Mouse (Mus musculus): ENCODE results near the gene Mbtps2. TPM values are rescaled to one million over a fixed set of nuclear protein-coding genes. Genes with fewer than 3 reads are reported as not detected.

Mbtps2 gene
- total and polyA plus RNA-seq, 3 experiments: 7.0 to 209 (median 31.8) TPM

- H3K79me2 ChIP-seq (ENCODE audit: control insufficient read depth, insufficient read depth, low read length, poor library complexity): no peaks in the 10 kb centered on the region
- no peak overlapping the region for H3K9ac ChIP-seq (ENCODE audit: control insufficient read depth, low read depth, low read length, poor library complexity, severe bottlenecking)
- H3K27ac ChIP-seq (ENCODE audit: control insufficient read depth, low read depth, low read length): no peak overlapping the region
- no peak for DNase-seq (ENCODE audit: low read depth, low spot score)
- H3K36me3 ChIP-seq (ENCODE audit: control insufficient read depth in 1 of 2, insufficient read depth in 2 of 2, low read length in 2 of 2): peaks cover 0 to 2% of the 10 kb centered on the region in 2 experiments; a peak in 1 of 4 replicates
- no peak for TF ChIP-seq UBTF (IDR thresholded peaks at IDR 0.05; ENCODE audit: borderline replicate concordance, insufficient read depth, low read depth, low read length)
- peaks cover 0 to 12% of the 10 kb centered on the region in 2 experiments; a peak in 2 of 4 replicates for H3K4me1 ChIP-seq (ENCODE audit: control insufficient read depth in 1 of 2, insufficient read depth in 2 of 2, low read length in 2 of 2)
- no peaks in the 10 kb centered on the region for H3K9me3 ChIP-seq (replicated peaks; ENCODE audit: insufficient read depth, low read length)
- no peak overlapping the region for H3K4me3 ChIP-seq (ENCODE audit: control insufficient read depth in 1 of 2, insufficient read depth in 1 of 2, low read depth in 2 of 2, low read length in 2 of 2)
- H3K27me3 ChIP-seq (ENCODE audit: control insufficient read depth in 1 of 2, insufficient read depth in 2 of 2, low read length in 2 of 2): peaks cover 2 to 6% of the 10 kb centered on the region in 2 experiments
Observed at GRCm38 (mm10) chrX:157633676-157634414, 35.3 kb upstream of the Mbtps2 start.

- Histone ChIP-seq H3K9me3 (replicated peaks; ENCODE audit: insufficient read depth, low read length) (no peaks in the 10 kb centered on the region), H3K36me3 (ENCODE audit: control insufficient read depth in 1 of 2, insufficient read depth in 2 of 2, low read length in 2 of 2) (peaks cover 0 to 2% of the 10 kb centered on the region in 2 experiments; a peak in 1 of 4 replicates), H3K27me3 (ENCODE audit: control insufficient read depth in 1 of 2, insufficient read depth in 2 of 2, low read length in 2 of 2) (peaks cover 0 to 4% of the 10 kb centered on the region in 2 experiments; a peak in 3 of 4 replicates), H3K4me3 (ENCODE audit: control insufficient read depth in 1 of 2, insufficient read depth in 1 of 2, low read depth in 2 of 2, low read length in 2 of 2) (no peak overlapping the region), H3K79me2 (ENCODE audit: control insufficient read depth, insufficient read depth, low read length, poor library complexity) (no peaks in the 10 kb centered on the region), H3K27ac (ENCODE audit: control insufficient read depth, low read depth, low read length) (no peak overlapping the region), H3K4me1 (ENCODE audit: control insufficient read depth in 1 of 2, insufficient read depth in 2 of 2, low read length in 2 of 2) (peaks cover 0 to 12% of the 10 kb centered on the region in 2 experiments; a peak in 2 of 4 replicates), H3K9ac (ENCODE audit: control insufficient read depth, low read depth, low read length, poor library complexity, severe bottlenecking) (no peak overlapping the region)
- no peak for DNase-seq (ENCODE audit: low read depth, low spot score)
- TF ChIP-seq MXI1 (IDR thresholded peaks at IDR 0.05; ENCODE audit: low read depth, low read length) (no peak), CHD1 (IDR thresholded peaks at IDR 0.05; ENCODE audit: low read depth, low read length) (no peak), NRF1 (IDR thresholded peaks at IDR 0.05; ENCODE audit: insufficient read depth, low read depth, low read length, poor library complexity, severe bottlenecking) (no peak), MAZ (IDR thresholded peaks at IDR 0.05; ENCODE audit: low read depth, low read length) (no peak), CTCF (IDR thresholded peaks at IDR 0.05 in 2 of 3, conservative IDR thresholded peaks at IDR 0.05 in 1 of 3; ENCODE audit: control insufficient read depth in 1 of 3, insufficient read depth in 1 of 3, low read depth in 2 of 3, low read length in 3 of 3, poor library complexity in 1 of 3, severe bottlenecking in 1 of 3) (no peak), POLR2AphosphoS5 (IDR thresholded peaks at IDR 0.05; ENCODE audit: borderline replicate concordance, low read depth, low read length) (no peak), MYC (IDR thresholded peaks at IDR 0.05; ENCODE audit: low read depth, low read length) (no peak), POLR2AphosphoS2 (IDR thresholded peaks at IDR 0.05; ENCODE audit: low read length) (no peak), ZKSCAN1 (IDR thresholded peaks at IDR 0.05; ENCODE audit: low read depth, low read length) (no peak), NELFE (IDR thresholded peaks at IDR 0.05; ENCODE audit: low read depth, low read length) (no peak), USF1 (IDR thresholded peaks at IDR 0.05; ENCODE audit: low read depth, low read length) (no peak), TCF12 (IDR thresholded peaks at IDR 0.05; ENCODE audit: low read depth, low read length) (no peak), GATA1 (IDR thresholded peaks at IDR 0.05; ENCODE audit: low read depth, low read length) (no peak), ZMIZ1 (IDR thresholded peaks at IDR 0.05; ENCODE audit: low read depth, low read length) (no peak), CHD2 (IDR thresholded peaks at IDR 0.05; ENCODE audit: low read length) (no peak), ETS1 (IDR thresholded peaks at IDR 0.05; ENCODE audit: low read depth, low read length) (no peak)
Observed at GRCm38 (mm10) chrX:157630341-157630740, 31.8 kb upstream of the Mbtps2 start.
